Mouse (Mus musculus) limb, embryonic 15.5 days (tissue): ENCODE data around the gene Gatad1. TPM values are rescaled to one million over a fixed set of nuclear protein-coding genes. Genes with fewer than 3 reads are reported as not detected.
"Not testable (repeated sequence)": the region's sequence is repeated elsewhere in the genome, so short reads cannot be mapped to it uniquely, and the experiment has no call there.

Experiments
- ATAC-seq: fragments of 200-750 bp; cut with Nextera tagmentation; 2 replicates; pipeline ENCODE4 v1.8.0; 2017; ENCODE audit warnings: low read depth, moderate TSS enrichment; ENCODE audit not compliant: insufficient number of reproducible peaks, low FRiP score, low TSS enrichment
- H3K27ac ChIP-seq: fragments of 300-500 bp; sonication (generic); 2 replicates; pipeline ENCODE4 v1.5.1; 2015; ENCODE audit warnings: moderate library complexity, mild to moderate bottlenecking, inconsistent platforms
- H3K27me3 ChIP-seq: fragments of 300-500 bp; sonication (generic); 2 replicates; pipeline ENCODE4 v1.6.1; 2015; ENCODE audit warnings: inconsistent platforms
- H3K36me3 ChIP-seq: fragments of 300-500 bp; sonication (generic); 2 replicates; pipeline ENCODE4 v1.6.1; 2015; ENCODE audit warnings: inconsistent platforms
- H3K4me1 ChIP-seq: fragments of 300-500 bp; sonication (generic); 2 replicates; pipeline ENCODE4 v1.6.1; 2015; ENCODE audit warnings: inconsistent platforms
- H3K4me2 ChIP-seq: fragments of 300-500 bp; sonication (generic); 2 replicates; pipeline ENCODE4 v1.6.1; 2015; ENCODE audit warnings: mild to moderate bottlenecking, inconsistent platforms
- H3K4me3 ChIP-seq: fragments of 300-500 bp; sonication (generic); 2 replicates; pipeline ENCODE4 v1.5.1; 2015; ENCODE audit warnings: mild to moderate bottlenecking, inconsistent platforms
- H3K9ac ChIP-seq: fragments of 300-500 bp; sonication (generic); 2 replicates; pipeline ENCODE4 v1.6.1; 2015; ENCODE audit warnings: inconsistent platforms
- H3K9me3 ChIP-seq: fragments of 300-500 bp; sonication (generic); 2 replicates; pipeline ENCODE4 v1.6.1; 2016; ENCODE audit warnings: inconsistent platforms
- WGBS: fragments of 180-500 bp; shearing (Covaris S2); methylation state at CpG from one replicate; pipeline ENCODE4 v1.1.7; 2015; 5-methylcytosine and 5-hydroxymethylcytosine counted together
- polyA plus RNA-seq: library from polyadenylated mRNA; unstranded; fragments of >200 nt; fragmentation: Nextera tagmentation; extraction: Ambion mirVana; gene quantifications from 2 replicates; pipeline ENCODE4 v1.2.1, GENCODE M21; 2015

Gatad1 gene
- polyA plus RNA-seq, 1 experiment from 2014 or later = 49.3 TPM

DNA sequence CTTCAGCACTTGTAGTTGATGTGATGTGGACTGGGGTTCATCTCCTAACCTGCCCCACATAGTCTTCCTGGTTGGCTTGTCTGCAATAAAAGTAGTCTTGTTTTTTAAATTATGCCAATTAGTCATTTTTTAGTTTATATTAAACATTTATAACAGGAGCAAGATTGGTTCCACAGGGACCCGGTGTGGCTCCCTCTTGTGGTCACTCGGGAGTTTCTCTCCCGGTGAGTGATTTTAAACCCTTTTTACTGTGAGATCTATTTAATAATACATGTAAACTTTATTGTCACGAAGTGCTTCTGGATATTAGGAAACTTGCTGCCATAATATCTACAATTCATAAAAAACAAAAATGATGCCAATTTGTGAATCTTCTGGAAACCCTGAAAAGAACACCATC, 23.0 kb downstream of the Gatad1 start:
- Histone ChIP-seq H3K4me1 (no peaks in the 10 kb centered on the region; the same call in 1 of the 2 replicates), H3K9ac (no peak overlapping the region), H3K4me3 (no peak overlapping the region), H3K9me3 (no peaks in the 10 kb centered on the region), H3K27me3 (no peaks in the 10 kb centered on the region), H3K27ac (no peak overlapping the region), H3K4me2 (no peak overlapping the region), H3K36me3 (peaks cover 25% of the 10 kb centered on the region)
- WGBS = 71% methylated on average over 4 of the region's 4 CpGs
- ATAC-seq = no peak

DNA sequence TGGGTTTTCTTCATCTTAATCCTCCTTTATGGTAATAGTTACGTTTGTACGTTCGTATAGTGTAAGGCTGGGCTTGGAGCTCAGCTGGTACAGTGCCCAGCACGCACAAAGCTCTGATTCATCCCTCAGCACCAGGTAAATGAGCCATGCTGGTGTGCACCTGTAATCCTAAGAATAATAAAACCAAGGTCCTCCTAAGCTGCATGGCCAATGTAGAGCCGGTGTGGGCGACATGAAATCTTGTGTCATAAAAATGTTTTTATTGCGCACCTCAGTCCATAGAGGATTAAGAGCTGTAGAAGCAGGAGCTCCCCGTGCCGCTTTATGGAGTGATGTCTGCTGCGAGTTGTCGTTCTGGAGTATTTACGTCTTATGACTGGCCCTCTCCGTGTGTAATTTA, 23.7 kb downstream of the Gatad1 start:
- no peak overlapping the region for H3K27ac ChIP-seq
- no peak overlapping the region for H3K4me2 ChIP-seq
- no peak overlapping the region for H3K9ac ChIP-seq
- peaks cover 25% of the 10 kb centered on the region for H3K36me3 ChIP-seq
- no peaks in the 10 kb centered on the region; the same call in 1 of the 2 replicates for H3K4me1 ChIP-seq
- no peak for ATAC-seq
- no peaks in the 10 kb centered on the region for H3K27me3 ChIP-seq
- H3K9me3 ChIP-seq = no peaks in the 10 kb centered on the region
- no peak overlapping the region for H3K4me3 ChIP-seq
- 69% methylated on average over 13 of the region's 13 CpGs for WGBS

DNA sequence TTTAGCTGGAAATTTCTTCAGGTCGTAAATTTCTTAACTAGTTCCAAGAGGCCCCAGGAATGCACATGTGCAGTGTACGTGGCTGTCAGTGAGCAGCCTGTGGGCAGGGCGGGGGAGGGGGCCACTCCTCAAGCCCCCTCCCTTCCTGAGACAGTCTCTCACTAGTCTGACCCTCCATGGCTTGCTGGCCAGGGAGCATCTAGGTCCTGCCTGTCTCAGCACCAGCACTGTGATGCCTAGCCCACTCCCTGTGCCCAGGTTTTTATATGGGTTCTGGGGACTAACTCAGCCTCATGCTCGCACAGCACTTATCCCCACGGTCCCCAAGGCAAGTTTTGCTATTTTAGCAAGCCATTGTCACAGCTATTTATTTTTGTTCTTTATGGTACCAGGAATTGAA, 24.7 kb downstream of the Gatad1 start:
- Histone ChIP-seq H3K36me3 (peaks cover 26% of the 10 kb centered on the region), H3K9me3 (no peaks in the 10 kb centered on the region), H3K9ac (no peak overlapping the region), H3K4me2 (no peak overlapping the region), H3K4me3 (no peak overlapping the region), H3K27ac (no peak overlapping the region), H3K27me3 (no peaks in the 10 kb centered on the region), H3K4me1 (no peaks in the 10 kb centered on the region; the same call in 1 of the 2 replicates)
- ATAC-seq = no peak
- WGBS = 48% methylated on average over 5 of the region's 5 CpGs

GRCm38 (mm10) chr5:3631512-3632271, 25.3 kb downstream of the Gatad1 start:
- H3K27me3 ChIP-seq = no peaks in the 10 kb centered on the region
- no peak for ATAC-seq
- WGBS = 52% methylated on average over 16 of the region's 16 CpGs
- H3K9me3 ChIP-seq = no peaks in the 10 kb centered on the region
- no peak overlapping the region for H3K4me2 ChIP-seq
- no peak overlapping the region for H3K9ac ChIP-seq
- H3K27ac ChIP-seq = no peak overlapping the region
- H3K36me3 ChIP-seq = peaks cover 29% of the 10 kb centered on the region
- H3K4me1 ChIP-seq = no peaks in the 10 kb centered on the region; the same call in 1 of the 2 replicates
- H3K4me3 ChIP-seq = no peak overlapping the region

DNA sequence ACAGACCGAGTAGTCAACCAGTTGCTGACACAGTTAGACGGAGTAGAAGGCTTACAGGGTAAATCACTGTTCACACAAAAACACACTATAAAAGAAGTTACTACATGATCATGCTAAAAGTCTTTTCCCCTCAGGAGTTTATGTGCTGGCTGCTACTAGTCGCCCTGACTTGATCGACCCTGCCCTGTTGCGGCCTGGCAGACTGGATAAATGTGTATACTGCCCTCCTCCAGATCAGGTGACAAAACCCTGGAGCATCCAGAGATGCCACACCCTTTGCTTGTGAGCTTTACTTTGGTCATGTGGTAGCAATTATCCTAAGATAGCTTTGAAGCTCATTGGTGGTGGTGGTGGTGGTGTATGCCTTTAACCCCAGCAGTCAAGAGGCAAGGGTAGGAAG, 26.9 kb downstream of the Gatad1 start:
- H3K4me3 ChIP-seq = no peak overlapping the region
- WGBS = 79% methylated on average over 5 of the region's 5 CpGs
- H3K36me3 ChIP-seq = peaks cover 37% of the 10 kb centered on the region
- H3K4me1 ChIP-seq = no peaks in the 10 kb centered on the region; the same call in 1 of the 2 replicates
- no peak for ATAC-seq
- no peaks in the 10 kb centered on the region for H3K27me3 ChIP-seq
- H3K27ac ChIP-seq = no peak overlapping the region
- no peak overlapping the region for H3K4me2 ChIP-seq
- no peaks in the 10 kb centered on the region for H3K9me3 ChIP-seq
- no peak overlapping the region for H3K9ac ChIP-seq

DNA sequence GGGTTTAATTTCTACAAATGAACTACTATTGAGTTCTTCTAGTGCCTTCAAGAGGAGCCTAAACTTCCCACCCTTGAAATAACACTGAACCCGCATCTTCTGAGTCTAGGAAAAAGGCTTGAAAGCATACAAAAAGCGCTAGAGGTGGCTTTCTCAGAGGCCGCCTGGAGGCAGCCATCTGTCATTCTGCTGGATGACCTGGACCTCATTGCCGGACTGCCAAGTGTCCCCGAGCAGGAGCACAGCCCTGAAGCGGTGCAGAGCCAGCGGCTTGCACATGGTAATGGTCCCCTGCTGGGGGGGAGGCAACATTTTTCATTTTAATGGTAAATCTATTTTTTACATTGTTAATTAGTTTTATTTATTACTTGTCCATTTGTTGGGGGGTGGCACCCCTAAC, 36.5 kb downstream of the Gatad1 start:
- Histone ChIP-seq H3K4me1 (no peaks in the 10 kb centered on the region), H3K27ac (no peak overlapping the region), H3K4me3 (no peak overlapping the region), H3K9ac (no peak overlapping the region), H3K36me3 (peaks cover 52% of the 10 kb centered on the region), H3K9me3 (no peaks in the 10 kb centered on the region), H3K27me3 (no peaks in the 10 kb centered on the region), H3K4me2 (no peak overlapping the region)
- no peak for ATAC-seq
- WGBS = 85% methylated on average over 7 of the region's 7 CpGs

GRCm38 (mm10) chr5:3611835-3612234, 45.1 kb downstream of the Gatad1 start:
- not testable (repeated sequence) for H3K9ac ChIP-seq, H3K27ac ChIP-seq, ATAC-seq, H3K9me3 ChIP-seq, H3K27me3 ChIP-seq, H3K4me2 ChIP-seq, H3K4me1 ChIP-seq, H3K4me3 ChIP-seq
- WGBS = 94% methylated on average over 2 of the region's 2 CpGs
- peaks cover 48% of the 10 kb centered on the region for H3K36me3 ChIP-seq

DNA sequence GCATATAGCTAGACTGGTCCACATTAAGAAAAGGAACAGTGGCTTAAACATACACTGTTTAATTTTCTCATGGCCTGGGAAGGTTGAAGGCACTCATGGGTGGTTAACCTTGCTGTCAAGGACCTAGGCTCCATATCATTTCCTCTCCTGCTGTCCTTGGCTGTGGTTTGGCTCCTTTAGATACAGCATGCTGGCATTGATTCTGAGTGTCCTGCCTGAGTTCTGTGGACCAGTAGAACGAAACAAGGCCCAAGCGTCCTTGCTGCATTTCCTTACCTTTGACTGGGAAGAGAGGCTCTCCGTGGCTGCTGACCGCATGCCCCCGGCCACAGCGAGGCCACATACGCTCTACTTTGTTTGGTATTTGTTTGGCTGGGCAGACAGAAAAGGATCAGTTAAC, 47.7 kb downstream of the Gatad1 start:
- Histone ChIP-seq H3K9ac (no peak overlapping the region), H3K4me1 (no peaks in the 10 kb centered on the region), H3K27ac (no peak overlapping the region), H3K36me3 (peaks cover 46% of the 10 kb centered on the region), H3K9me3 (no peaks in the 10 kb centered on the region), H3K4me3 (no peak overlapping the region), H3K27me3 (no peaks in the 10 kb centered on the region), H3K4me2 (no peak overlapping the region)
- no peak for ATAC-seq
- 95% methylated on average over 7 of the region's 7 CpGs for WGBS

- Histone ChIP-seq H3K27ac (no peak overlapping the region), H3K4me1 (no peaks in the 10 kb centered on the region), H3K27me3 (no peaks in the 10 kb centered on the region), H3K36me3 (peaks cover 42% of the 10 kb centered on the region), H3K9ac (no peak overlapping the region), H3K4me3 (no peak overlapping the region), H3K9me3 (no peaks in the 10 kb centered on the region), H3K4me2 (no peak overlapping the region)
- 95% methylated on average over 9 of the region's 9 CpGs for WGBS
- no peak for ATAC-seq
Observed at GRCm38 (mm10) chr5:3607114-3607513, 49.9 kb downstream of the Gatad1 start.

DNA sequence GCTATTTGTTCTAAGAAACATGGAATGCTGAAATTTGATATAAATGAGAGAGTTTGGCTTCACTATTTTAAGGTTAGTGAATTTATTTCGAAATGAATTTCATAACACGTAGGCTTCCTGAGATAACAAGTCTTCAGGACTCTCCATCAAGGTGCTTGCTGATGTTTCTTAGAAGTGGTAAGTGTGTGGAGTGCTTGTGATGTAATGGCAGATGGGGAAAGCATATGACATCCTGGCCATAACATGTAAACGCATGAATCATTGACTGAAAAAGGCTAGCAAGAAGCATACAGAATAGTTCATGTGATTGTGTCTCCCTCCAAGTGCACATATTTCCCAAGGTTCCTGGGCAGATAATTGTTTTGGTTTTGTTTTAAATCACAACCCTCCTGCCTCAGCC, 56.2 kb downstream of the Gatad1 start:
- H3K27me3 ChIP-seq = no peaks in the 10 kb centered on the region
- peaks cover 13% of the 10 kb centered on the region for H3K36me3 ChIP-seq
- peaks cover 5% of the 10 kb centered on the region; the same call in 1 of the 2 replicates for H3K4me1 ChIP-seq
- WGBS = 87% methylated on average over 3 of the region's 3 CpGs
- no peak for ATAC-seq
- H3K27ac ChIP-seq = no peak overlapping the region
- H3K9me3 ChIP-seq = no peaks in the 10 kb centered on the region
- H3K4me2 ChIP-seq = no peak overlapping the region
- no peak overlapping the region for H3K9ac ChIP-seq
- H3K4me3 ChIP-seq = no peak overlapping the region

- Histone ChIP-seq H3K36me3 (peaks cover 8% of the 10 kb centered on the region), H3K9me3 (no peaks in the 10 kb centered on the region), H3K4me2 (no peak overlapping the region), H3K4me1 (peaks cover 6% of the 10 kb centered on the region), H3K4me3 (no peak overlapping the region), H3K27ac (no peak overlapping the region), H3K27me3 (no peaks in the 10 kb centered on the region), H3K9ac (no peak overlapping the region)
- WGBS = 82% methylated on average over 1 of the region's 1 CpGs
- ATAC-seq = no peak
Observed at GRCm38 (mm10) chr5:3600298-3600697, 56.7 kb downstream of the Gatad1 start.

- ATAC-seq = no peak
- Histone ChIP-seq H3K27me3 (no peaks in the 10 kb centered on the region), H3K27ac (no peak overlapping the region), H3K9ac (no peak overlapping the region), H3K4me3 (no peak overlapping the region), H3K9me3 (no peaks in the 10 kb centered on the region), H3K4me2 (no peak overlapping the region), H3K4me1 (peaks cover 15% of the 10 kb centered on the region), H3K36me3 (peaks cover 1% of the 10 kb centered on the region)
- 85% methylated on average over 5 of the region's 5 CpGs for WGBS
Observed at GRCm38 (mm10) chr5:3598766-3599165, 58.2 kb downstream of the Gatad1 start.

GRCm38 (mm10) chr5:3597171-3597570, 59.8 kb downstream of the Gatad1 start:
- H3K4me2 ChIP-seq = peak overlapping the region; percentile 79
- H3K9ac ChIP-seq = no peak overlapping the region
- H3K4me1 ChIP-seq = peaks cover 15% of the 10 kb centered on the region
- no peaks in the 10 kb centered on the region for H3K9me3 ChIP-seq
- no peak overlapping the region for H3K27ac ChIP-seq
- ATAC-seq = no peak
- no peaks in the 10 kb centered on the region for H3K27me3 ChIP-seq
- H3K4me3 ChIP-seq = peak overlapping the region; percentile 84
- no peaks in the 10 kb centered on the region; the same call in none of the 2 replicates for H3K36me3 ChIP-seq
